Mouse (Mus musculus) ES-E14 (cell line): ENCODE measurements at regions not wholly inside any gene's neighbourhood (a gene's known extent, or its start where the extent isn't known, plus 50 kb on each side); places are given as distances from the start of the nearest gene placed in this dataset.

Source experiments
- DNase-seq: peaks from one replicate; pipeline ENCODE4 v3.0.0-alpha.2; 2013; ENCODE audit warnings: low read depth, low spot score
- H3K27ac ChIP-seq: 2 replicates; pipeline ENCODE4 v1.5.1; 2012; ENCODE audit warnings: low read depth, mild to moderate bottlenecking, low read length, moderate library complexity, mixed read lengths; ENCODE audit not compliant: poor library complexity, insufficient read depth, severe bottlenecking
- H3K36me3 ChIP-seq: 2 replicates; pipeline ENCODE4 v1.6.1; 2012; ENCODE audit warnings: mild to moderate bottlenecking, low read length, moderate library complexity, mixed read lengths; ENCODE audit not compliant: control insufficient read depth, poor library complexity, insufficient read depth, severe bottlenecking
- H3K4me1 ChIP-seq, 2 experiments: fragments of 150-350 bp in 1 of 2; sonication (generic) in 1 of 2; 2 replicates each; pipeline ENCODE4 v1.6.1; 2012; ENCODE audit warnings: low read length in 2 of 2, mild to moderate bottlenecking in 1 of 2, mixed read lengths in 1 of 2; ENCODE audit not compliant: control insufficient read depth in 2 of 2, insufficient read depth in 2 of 2, poor library complexity in 1 of 2
- H3K4me3 ChIP-seq, 2 experiments: fragments of 150-350 bp in 1 of 2; sonication (generic) in 1 of 2; 2 replicates each; pipeline ENCODE4 v1.5.1; 2012; ENCODE audit warnings: low read length in 2 of 2, low read depth in 1 of 2, mild to moderate bottlenecking in 1 of 2, mixed read lengths in 1 of 2; ENCODE audit not compliant: insufficient read depth in 1 of 2, poor library complexity in 1 of 2, severe bottlenecking in 1 of 2
- H3K9ac ChIP-seq: 2 replicates; pipeline ENCODE4 v1.6.1; 2012; ENCODE audit warnings: low read depth, mild to moderate bottlenecking, low read length, mixed read lengths; ENCODE audit not compliant: poor library complexity, insufficient read depth, severe bottlenecking
- H3K9me3 ChIP-seq: fragments of 150-350 bp; sonication (generic); 2 replicates; pipeline ENCODE4 v1.6.1; 2012; ENCODE audit warnings: low read depth, mild to moderate bottlenecking, low read length; ENCODE audit not compliant: control insufficient read depth, insufficient read depth
- CHD2 ChIP-seq: IDR thresholded peaks from 2 replicates; pipeline ENCODE4 v1.6.1; 2014; ENCODE audit warnings: mild to moderate bottlenecking, low read depth, low read length, inconsistent platforms
- HCFC1 ChIP-seq: IDR thresholded peaks from 2 replicates; pipeline ENCODE4 v1.6.1; 2012; ENCODE audit warnings: low read length, inconsistent platforms, borderline replicate concordance; ENCODE audit not compliant: insufficient read depth
- MAFK ChIP-seq: IDR thresholded peaks from 2 replicates; pipeline ENCODE4 v1.6.1; 2014; ENCODE audit warnings: mild to moderate bottlenecking, low read depth, low read length, inconsistent platforms; ENCODE audit not compliant: insufficient read depth
- ZC3H11A ChIP-seq: IDR thresholded peaks from 2 replicates; pipeline ENCODE4 v1.6.1; 2012; ENCODE audit warnings: low read depth, mild to moderate bottlenecking, inconsistent platforms, low read length, borderline replicate concordance
- ZNF384 ChIP-seq: IDR thresholded peaks from 2 replicates; pipeline ENCODE4 v1.6.1; 2012; ENCODE audit warnings: low read depth, low read length, inconsistent platforms
- in situ Hi-C, 2 experiments: fragments of 600-800 bp; cut with MboI; formaldehyde crosslinking; loops; one replicate each; pipeline ENCODE4 v1.15.1; 2025; ENCODE audit warnings: low sequenced_read_pairs in 2 of 2, inconsistent platforms in 1 of 2; ENCODE audit not compliant: unreplicated experiment in 2 of 2

DNA sequence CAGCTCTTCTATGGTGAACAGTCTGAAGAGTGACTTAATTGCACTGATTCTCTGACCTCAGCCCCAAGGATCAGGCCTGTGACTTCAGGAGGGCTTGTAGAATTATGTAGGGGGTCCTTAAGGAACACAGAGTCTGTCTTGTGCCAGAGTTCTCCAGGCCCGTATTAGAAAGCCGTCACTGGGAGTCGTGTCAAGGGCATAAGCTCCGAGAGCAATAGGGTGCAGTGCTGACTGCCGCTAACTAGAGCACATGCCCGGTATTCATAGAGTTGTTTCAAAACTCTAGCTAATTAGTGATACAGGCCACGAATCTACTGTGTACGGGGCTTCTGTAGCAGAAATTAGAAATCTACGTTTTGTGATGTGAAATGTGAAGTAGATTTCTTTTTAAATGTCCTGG lies 179.7 kb upstream of the N4bp1 start:
- no peak overlapping the region for H3K4me3 ChIP-seq
- no peak overlapping the region for H3K27ac ChIP-seq
- in situ Hi-C loops, result no loop called here
- no peak for TF ChIP-seq ZC3H11A
- no peak for TF ChIP-seq MAFK
- no peak for TF ChIP-seq ZNF384
- H3K9me3 ChIP-seq, result no peaks in the 10 kb centered on the region
- H3K9ac ChIP-seq, result no peak overlapping the region
- no peak for DNase-seq
- no peaks in the 10 kb centered on the region for H3K4me1 ChIP-seq
- H3K36me3 ChIP-seq, result no peaks in the 10 kb centered on the region

GRCm38 (mm10) chr8:87064250-87064747 lies 179.2 kb upstream of the N4bp1 start:
- Histone ChIP-seq H3K36me3 (no peaks in the 10 kb centered on the region), H3K4me3 (no peak overlapping the region), H3K9ac (no peak overlapping the region), H3K4me1 (no peaks in the 10 kb centered on the region), H3K27ac (no peak overlapping the region), H3K9me3 (no peaks in the 10 kb centered on the region)
- DNase-seq, result no peak
- TF ChIP-seq ZNF384 (no peak), HCFC1 (no peak), MAFK (no peak), CHD2 (no peak), ZC3H11A (no peak)
- in situ Hi-C loops, result no loop called here

DNA sequence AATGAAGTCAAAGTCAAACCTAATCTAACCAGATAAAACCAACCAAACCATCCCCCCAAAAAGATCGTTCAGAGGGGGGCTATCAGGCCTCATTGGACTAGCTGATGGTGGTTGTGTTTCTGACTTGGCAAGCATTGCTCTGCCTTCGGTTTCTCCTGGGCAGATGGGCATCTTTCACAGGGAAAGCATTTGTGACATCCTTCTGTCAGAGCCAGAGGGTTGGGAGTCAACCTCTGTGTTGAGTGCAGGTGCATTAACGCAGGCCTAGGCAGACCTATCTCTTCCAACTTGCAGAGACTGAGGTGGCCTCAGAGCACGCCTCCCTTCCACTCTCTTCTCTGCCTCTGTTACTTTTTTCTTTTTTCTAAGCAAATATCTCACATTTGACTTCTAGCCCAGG lies 178.5 kb upstream of the N4bp1 start:
- Histone ChIP-seq H3K4me1 (no peaks in the 10 kb centered on the region), H3K9me3 (no peaks in the 10 kb centered on the region), H3K27ac (no peak overlapping the region; the same call in 1 of the 2 replicates), H3K9ac (no peak overlapping the region), H3K4me3 (no peak overlapping the region), H3K36me3 (no peaks in the 10 kb centered on the region)
- in situ Hi-C loops, result no loop called here
- DNase-seq, result no peak
- TF ChIP-seq MAFK (no peak), CHD2 (no peak), ZNF384 (no peak), ZC3H11A (no peak), HCFC1 (no peak)

DNA sequence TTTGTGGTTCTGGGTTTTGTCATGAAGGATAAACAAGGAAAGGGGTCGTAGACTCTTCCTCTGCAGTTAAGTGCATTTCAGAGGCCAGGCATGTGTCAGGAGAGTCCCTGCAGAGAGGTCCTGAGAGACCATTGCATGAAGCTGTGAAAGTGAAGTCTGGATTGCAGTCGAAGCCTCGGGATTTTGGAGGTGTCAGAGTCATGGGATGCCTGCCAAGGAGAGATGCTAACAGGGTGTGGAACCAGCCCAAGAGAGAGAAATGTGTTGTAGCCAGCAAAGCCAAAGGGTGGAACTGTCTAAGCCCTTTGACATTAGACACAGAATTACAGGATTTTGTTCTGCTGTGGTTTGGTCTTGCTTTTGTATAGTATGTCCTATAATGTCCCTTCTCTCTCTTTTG lies 164.7 kb upstream of the N4bp1 start:
- Histone ChIP-seq H3K27ac (no peak overlapping the region), H3K9me3 (no peaks in the 10 kb centered on the region), H3K9ac (no peak overlapping the region), H3K4me3 (no peak overlapping the region), H3K4me1 (no peaks in the 10 kb centered on the region), H3K36me3 (no peaks in the 10 kb centered on the region)
- in situ Hi-C loops, result no loop called here
- DNase-seq, result no peak
- TF ChIP-seq ZC3H11A (no peak), CHD2 (no peak), ZNF384 (no peak), HCFC1 (no peak), MAFK (no peak)

DNA sequence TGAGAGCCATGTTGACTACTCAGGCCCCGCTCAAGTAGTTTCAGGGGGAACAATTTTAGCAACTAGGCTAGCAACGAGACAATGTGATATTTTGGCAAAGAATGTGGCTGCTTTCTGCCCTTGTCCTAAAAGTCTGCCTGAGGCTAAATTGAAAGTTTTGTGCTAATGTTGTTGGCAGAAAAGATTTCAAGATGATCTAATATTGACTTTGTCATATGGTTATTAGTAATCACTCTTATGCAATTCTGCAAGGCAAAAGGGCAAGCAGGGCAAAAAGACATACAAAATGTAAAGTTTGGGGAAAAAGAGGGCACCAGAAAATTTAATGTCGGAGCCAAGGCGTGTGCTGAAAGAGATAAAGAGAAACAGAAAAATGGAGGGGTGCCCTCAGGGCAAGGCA lies 164.1 kb upstream of the N4bp1 start:
- no peak for DNase-seq
- no peak overlapping the region for H3K27ac ChIP-seq
- in situ Hi-C loops, result no loop called here
- H3K9ac ChIP-seq, result no peak overlapping the region
- TF ChIP-seq CHD2, result no peak
- TF ChIP-seq MAFK, result no peak
- TF ChIP-seq ZNF384, result no peak
- no peak for TF ChIP-seq HCFC1
- TF ChIP-seq ZC3H11A, result no peak
- no peaks in the 10 kb centered on the region for H3K9me3 ChIP-seq
- H3K4me1 ChIP-seq, result no peaks in the 10 kb centered on the region
- no peaks in the 10 kb centered on the region for H3K36me3 ChIP-seq
- no peak overlapping the region for H3K4me3 ChIP-seq
